Mouse (Mus musculus) G1E (cell line): ENCODE results near the gene Cmah. TPM values are rescaled to one million over a fixed set of nuclear protein-coding genes. Genes with fewer than 3 reads are reported as not detected.

ENCODE experiments used
- ATAC-seq: 2 replicates; pipeline ENCODE4 v1.8.0; 2016; ENCODE audit warnings: mild to moderate bottlenecking; ENCODE audit not compliant: insufficient number of reproducible peaks, poor library complexity, low FRiP score, severe bottlenecking; ENCODE audit errors: extremely low read depth
- DNase-seq: peaks from one replicate; pipeline ENCODE4 v3.0.0; 2012; ENCODE audit warnings: low spot score
- H3K27me3 ChIP-seq: 2 replicates; pipeline ENCODE4 v1.6.1; 2012; ENCODE audit warnings: mild to moderate bottlenecking, low read length, inconsistent platforms; ENCODE audit not compliant: insufficient read depth
- H3K36me3 ChIP-seq: replicated peaks from 2 replicates; pipeline ENCODE3; 2012; ENCODE audit warnings: mild to moderate bottlenecking, inconsistent platforms
- H3K4me1 ChIP-seq: 2 replicates; pipeline ENCODE4 v1.6.1; 2012; ENCODE audit warnings: low read depth, low read length, inconsistent platforms, mixed read lengths; ENCODE audit not compliant: insufficient read depth
- H3K4me3 ChIP-seq: 2 replicates; pipeline ENCODE4 v1.5.1; 2012; ENCODE audit warnings: low read depth, mild to moderate bottlenecking, inconsistent platforms, low read length, moderate library complexity, mixed read lengths
- H3K9me3 ChIP-seq: replicated peaks from 2 replicates; pipeline ENCODE4 v1.6.1; 2012; ENCODE audit warnings: inconsistent platforms
- CTCF ChIP-seq: IDR thresholded peaks from 2 replicates; pipeline ENCODE4 v1.5.1; 2012; ENCODE audit warnings: low read depth, low read length, inconsistent platforms, mixed read lengths
- GATA1 ChIP-seq: IDR thresholded peaks from 2 replicates; pipeline ENCODE4 v1.6.1; 2012; ENCODE audit warnings: borderline replicate concordance, low read length, inconsistent platforms, mixed read lengths
- GATA2 ChIP-seq: IDR thresholded peaks from 2 replicates; pipeline ENCODE4 v1.6.1; 2012; ENCODE audit warnings: low read depth, low read length, inconsistent platforms, borderline replicate concordance
- POLR2AphosphoS5 ChIP-seq: IDR thresholded peaks from 2 replicates; pipeline ENCODE4 v1.6.1; 2012; ENCODE audit warnings: low read depth, low read length, inconsistent platforms; ENCODE audit not compliant: insufficient replicate concordance
- TAL1 ChIP-seq: conservative IDR thresholded peaks from 2 replicates; pipeline ENCODE4 v1.6.1; 2012; ENCODE audit warnings: low read depth, low read length, inconsistent platforms, mixed read lengths
- polyA plus RNA-seq: library from polyadenylated mRNA; stranded (reverse); fragments of >175 nt; gene quantifications from 2 replicates; pipeline ENCODE4 v1.2.3, GENCODE M21; 2012
- total RNA-seq, 2 experiments: library from RNA; stranded (forward) in 1 of 2; stranded (reverse) in 1 of 2; fragments of 200-1000 nt in 1 of 2; fragments of >200 nt in 1 of 2; fragmentation: Nextera tagmentation in 1 of 2; gene quantifications; 2 replicates each; pipeline ENCODE4 v1.2.3; 2014 to 2017

Gene Cmah
- total and polyA plus RNA-seq, 3 experiments: 0.16 to 0.23 TPM; not detected in 1

GRCm38 (mm10) chr13:24444709-24445108, 117.5 kb downstream of the Cmah start:
- TF ChIP-seq CTCF (no peak), GATA1 (no peak)
- DNase-seq: no peak
- no peak for ATAC-seq
- H3K9me3 ChIP-seq: no peaks in the 10 kb centered on the region
- no peaks in the 10 kb centered on the region for H3K36me3 ChIP-seq
- H3K4me1 ChIP-seq: no peaks in the 10 kb centered on the region
- no peak overlapping the region for H3K4me3 ChIP-seq
- H3K27me3 ChIP-seq: peaks cover 7% of the 10 kb centered on the region

- Histone ChIP-seq H3K9me3 (no peaks in the 10 kb centered on the region), H3K4me1 (no peaks in the 10 kb centered on the region), H3K4me3 (no peak overlapping the region), H3K27me3 (peaks cover 7% of the 10 kb centered on the region), H3K36me3 (no peaks in the 10 kb centered on the region)
- no peak for DNase-seq
- TF ChIP-seq CTCF (no peak), GATA1 (no peak), POLR2AphosphoS5 (no peak), TAL1 (no peak), GATA2 (no peak)
- ATAC-seq: no peak
Observed at GRCm38 (mm10) chr13:24445166-24445565, 118.0 kb downstream of the Cmah start.

DNA sequence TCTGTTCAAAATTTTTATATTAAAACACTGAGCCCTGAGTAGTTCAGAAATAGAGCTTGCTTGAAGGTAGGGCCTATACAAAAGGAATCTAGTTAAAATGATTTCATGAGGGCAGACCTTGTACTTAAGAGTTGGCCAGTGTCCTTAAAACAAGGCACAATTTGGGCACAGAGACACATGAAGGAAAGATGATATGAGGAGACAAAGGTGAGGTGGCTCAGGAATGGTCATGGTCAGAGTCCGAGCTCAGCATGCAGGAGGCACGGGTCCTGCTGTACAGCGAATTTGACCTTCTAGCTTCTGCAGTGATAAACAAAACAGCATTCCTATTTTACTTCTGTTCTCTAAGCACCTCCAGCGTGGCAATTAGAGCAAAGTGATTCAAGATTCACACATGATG, 118.9 kb downstream of the Cmah start:
- ATAC-seq (no peak), DNase-seq (no peak)
- Histone ChIP-seq H3K4me3 (no peak overlapping the region), H3K9me3 (no peaks in the 10 kb centered on the region), H3K36me3 (no peaks in the 10 kb centered on the region), H3K4me1 (no peaks in the 10 kb centered on the region), H3K27me3 (peaks cover 10% of the 10 kb centered on the region)
- no peak for TF ChIP-seq GATA2
- TF ChIP-seq TAL1: no peak

GRCm38 (mm10) chr13:24447043-24447442, 119.8 kb downstream of the Cmah start:
- peaks cover 10% of the 10 kb centered on the region for H3K27me3 ChIP-seq
- TF ChIP-seq TAL1 (no peak), GATA2 (no peak), CTCF (no peak), POLR2AphosphoS5 (no peak), GATA1 (no peak)
- ATAC-seq (no peak), DNase-seq (no peak)
- no peaks in the 10 kb centered on the region for H3K36me3 ChIP-seq
- H3K4me1 ChIP-seq: no peaks in the 10 kb centered on the region
- H3K9me3 ChIP-seq: no peaks in the 10 kb centered on the region
- H3K4me3 ChIP-seq: no peak overlapping the region

DNA sequence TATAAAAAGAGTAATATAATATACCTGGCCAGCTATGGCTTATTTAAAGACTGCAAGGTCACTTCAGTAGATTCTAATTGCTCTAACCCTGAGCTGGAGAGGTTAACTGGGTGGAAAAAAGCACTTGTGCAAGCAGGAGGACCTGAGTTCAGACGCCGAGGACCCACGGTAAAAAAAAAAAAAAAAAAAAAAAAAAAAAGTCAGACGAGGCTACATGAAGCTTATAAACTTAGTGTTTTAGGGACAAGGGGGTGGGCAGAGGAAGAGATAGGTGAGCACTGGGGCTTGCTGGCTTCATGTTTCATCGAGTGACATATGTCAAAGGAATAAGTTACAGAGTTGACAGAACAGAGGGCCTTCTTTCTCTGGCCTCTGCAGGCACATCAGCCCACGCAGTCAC, 121.4 kb downstream of the Cmah start:
- H3K4me1 ChIP-seq: no peaks in the 10 kb centered on the region
- DNase-seq: no peak
- ATAC-seq: no peak
- H3K9me3 ChIP-seq: no peaks in the 10 kb centered on the region
- TF ChIP-seq TAL1 (no peak), POLR2AphosphoS5 (no peak), GATA1 (no peak)
- no peak overlapping the region for H3K4me3 ChIP-seq
- no peaks in the 10 kb centered on the region for H3K36me3 ChIP-seq
- peaks cover 5% of the 10 kb centered on the region; the same call in 1 of the 2 replicates for H3K27me3 ChIP-seq

DNA sequence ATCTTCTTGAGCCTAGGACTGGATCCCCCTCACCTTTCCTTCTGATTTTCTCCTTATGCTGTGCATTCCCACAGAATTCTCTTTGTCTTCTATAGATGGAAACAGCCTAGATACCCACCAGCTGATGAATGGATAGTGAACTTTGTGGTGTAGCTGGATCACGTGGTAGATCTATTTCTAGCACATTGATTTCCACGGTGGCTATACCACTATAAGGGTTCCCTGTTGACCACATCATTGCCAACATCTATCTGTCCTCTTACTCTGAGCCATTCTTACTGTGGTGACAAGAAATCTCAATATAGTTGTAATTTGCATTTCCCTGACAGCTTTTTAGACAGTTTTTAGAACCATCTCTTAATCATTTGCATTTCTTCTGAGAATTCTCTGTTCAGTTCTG, 124.3 kb downstream of the Cmah start:
- H3K4me3 ChIP-seq: no peak overlapping the region
- DNase-seq (no peak), ATAC-seq (no peak)
- no peaks in the 10 kb centered on the region for H3K36me3 ChIP-seq
- TF ChIP-seq CTCF (no peak), TAL1 (no peak), GATA2 (no peak), POLR2AphosphoS5 (no peak), GATA1 (no peak)
- no peaks in the 10 kb centered on the region for H3K4me1 ChIP-seq
- H3K27me3 ChIP-seq: peaks cover 3% of the 10 kb centered on the region; the same call in 1 of the 2 replicates
- H3K9me3 ChIP-seq: no peaks in the 10 kb centered on the region

DNA sequence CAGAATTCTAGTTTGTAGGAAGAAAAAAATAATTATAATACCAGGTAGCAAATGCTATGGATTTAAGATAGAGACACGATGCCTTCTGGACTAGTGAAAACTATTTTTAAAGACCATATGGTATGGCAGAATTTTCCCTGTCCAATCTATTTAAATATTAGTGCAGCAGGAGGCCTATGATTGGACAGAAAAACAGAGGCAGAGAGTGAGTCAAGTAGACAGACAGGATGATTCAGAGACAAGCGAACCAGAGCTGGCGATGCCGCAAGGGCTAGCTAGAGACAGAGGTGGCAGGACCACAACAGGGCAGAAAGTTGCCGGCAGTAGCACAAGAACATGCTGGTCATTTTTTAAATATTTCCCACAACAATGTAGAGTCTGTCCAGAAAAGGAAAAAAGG, 126.5 kb downstream of the Cmah start:
- DNase-seq: no peak
- no peaks in the 10 kb centered on the region for H3K4me1 ChIP-seq
- ATAC-seq: no peak
- peaks cover 3% of the 10 kb centered on the region; the same call in 1 of the 2 replicates for H3K27me3 ChIP-seq
- no peaks in the 10 kb centered on the region for H3K36me3 ChIP-seq
- no peaks in the 10 kb centered on the region for H3K9me3 ChIP-seq
- no peak overlapping the region for H3K4me3 ChIP-seq
- TF ChIP-seq GATA2: no peak
- TF ChIP-seq TAL1: no peak
- TF ChIP-seq GATA1: no peak
- no peak for TF ChIP-seq POLR2AphosphoS5
- no peak for TF ChIP-seq CTCF

GRCm38 (mm10) chr13:24456385-24456784, 129.2 kb downstream of the Cmah start:
- Histone ChIP-seq H3K36me3 (no peaks in the 10 kb centered on the region), H3K27me3 (no peaks in the 10 kb centered on the region), H3K4me3 (no peak overlapping the region), H3K4me1 (no peaks in the 10 kb centered on the region), H3K9me3 (no peaks in the 10 kb centered on the region)
- no peak for TF ChIP-seq GATA1
- TF ChIP-seq GATA2: no peak
- no peak for TF ChIP-seq TAL1
- DNase-seq (no peak), ATAC-seq (no peak)
